Mouse (Mus musculus) embryonic facial prominence, embryonic 14.5 days (tissue): ENCODE measurements around the gene Foxn2. TPM values are rescaled to one million over a fixed set of nuclear protein-coding genes. Genes with fewer than 3 reads are reported as not detected.
A peak's percentile ranks its signal among the peaks of the same experiment; 100 is the strongest.

ENCODE experiments used
- ATAC-seq: fragments of 200-750 bp; cut with Nextera tagmentation; 2 replicates; pipeline ENCODE4 v1.8.0; 2017; ENCODE audit warnings: low read depth, moderate number of reproducible peaks, moderate TSS enrichment
- DNase-seq: peaks from one replicate; pipeline ENCODE4 v3.0.0-alpha.2; 2015; ENCODE audit warnings: low spot score
- H3K27ac ChIP-seq: fragments of 300-500 bp; sonication (generic); replicated peaks from 2 replicates; pipeline ENCODE4 v1.5.1; 2014; ENCODE audit warnings: low read depth, mild to moderate bottlenecking, low read length, moderate library complexity
- H3K27me3 ChIP-seq: fragments of 300-500 bp; sonication (generic); replicated peaks from 2 replicates; pipeline ENCODE4 v1.6.1; 2014; ENCODE audit warnings: low read length; ENCODE audit not compliant: control insufficient read depth, insufficient read depth
- H3K36me3 ChIP-seq: fragments of 300-500 bp; sonication (generic); 2 replicates; pipeline ENCODE4 v1.6.1; 2014; ENCODE audit warnings: low read length, mixed read lengths; ENCODE audit not compliant: control insufficient read depth, insufficient read depth
- H3K4me1 ChIP-seq: fragments of 300-500 bp; sonication (generic); 2 replicates; pipeline ENCODE4 v1.6.1; 2014; ENCODE audit warnings: antibody characterized with exemption, low read length; ENCODE audit not compliant: control insufficient read depth, insufficient read depth
- H3K4me2 ChIP-seq: fragments of 300-500 bp; sonication (generic); 2 replicates; pipeline ENCODE4 v1.6.1; 2014; ENCODE audit warnings: low read depth, mild to moderate bottlenecking, low read length, moderate library complexity, mixed read lengths
- H3K4me3 ChIP-seq: fragments of 300-500 bp; sonication (generic); 2 replicates; pipeline ENCODE4 v1.5.1; 2014; ENCODE audit warnings: low read depth, mild to moderate bottlenecking, low read length
- H3K9ac ChIP-seq: fragments of 300-500 bp; sonication (generic); 2 replicates; pipeline ENCODE4 v1.6.1; 2014; ENCODE audit warnings: low read depth, mild to moderate bottlenecking, low read length, moderate library complexity, mixed read lengths
- H3K9me3 ChIP-seq: fragments of 300-500 bp; sonication (generic); 2 replicates; pipeline ENCODE4 v1.6.1; 2016; ENCODE audit warnings: low read length; ENCODE audit not compliant: control insufficient read depth
- WGBS: fragments of 180-500 bp; shearing (Covaris S2); extraction: QIAGEN DNeasy Blood & Tissue Kit; methylation state at CpG from one replicate; pipeline ENCODE4 v1.1.7; 2014; 5-methylcytosine and 5-hydroxymethylcytosine counted together
- polyA plus RNA-seq: library from polyadenylated mRNA; unstranded; fragments of >200 nt; fragmentation: Nextera tagmentation; extraction: Ambion mirVana; gene quantifications from 2 replicates; pipeline ENCODE4 v1.2.1, GENCODE M21; 2014

Gene Foxn2
- polyA plus RNA-seq, 1 experiment from 2014 or later = 13.9 TPM

DNA sequence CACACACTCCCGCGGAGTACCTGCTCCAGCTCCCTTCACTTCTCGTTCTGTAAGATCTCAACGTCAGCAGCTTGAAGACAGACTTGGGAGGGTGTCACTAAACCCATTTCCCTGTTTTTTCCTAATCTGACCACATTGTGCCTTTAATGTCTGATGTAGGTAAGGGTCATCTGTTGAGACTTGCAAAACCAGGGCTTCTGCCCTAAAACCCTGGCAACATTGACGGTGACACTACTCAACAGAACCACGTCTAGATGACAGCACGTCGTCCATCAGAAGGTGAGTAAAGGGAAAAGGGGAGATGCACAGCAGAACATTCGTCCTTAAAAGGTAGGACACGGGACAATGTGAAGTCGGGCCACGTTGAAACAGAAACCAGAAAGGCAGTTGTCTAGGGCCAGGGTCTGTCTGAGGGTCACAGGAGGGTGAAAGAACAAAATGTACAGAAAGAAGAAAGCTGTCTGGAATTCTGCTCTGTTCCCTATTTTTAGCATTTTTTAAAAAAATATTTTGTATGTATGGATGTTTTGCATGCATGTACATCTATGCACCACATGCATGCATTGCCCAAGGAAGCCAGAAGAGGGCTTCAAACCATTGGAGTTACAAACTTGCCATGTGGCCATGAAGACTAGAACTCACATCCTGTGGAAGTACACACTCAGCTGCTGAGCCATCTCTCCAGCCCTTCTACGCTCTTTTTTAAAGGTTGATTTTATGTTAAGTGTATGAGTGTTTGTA, 51.0 kb downstream of the Foxn2 start:
- Histone ChIP-seq H3K27ac (no peak overlapping the region), H3K4me1 (0 out of 2 replicates have a peak, but pooled peaks cover 6% of the 10 kb centered on the region), H3K36me3 (0 out of 2 replicates have a peak, but pooled peaks cover 17% of the 10 kb centered on the region), H3K4me2 (no peak overlapping the region), H3K4me3 (no peak overlapping the region), H3K9ac (no peak overlapping the region), H3K9me3 (no peaks in the 10 kb centered on the region), H3K27me3 (no peaks in the 10 kb centered on the region)
- ATAC-seq = no peak
- no peak for DNase-seq
- WGBS = 96% methylated on average over 13 of the region's 13 CpGs

GRCm38 (mm10) chr17:88492107-88492460, 51.6 kb downstream of the Foxn2 start:
- no peak for DNase-seq
- no peaks in the 10 kb centered on the region for H3K27me3 ChIP-seq
- no peak for ATAC-seq
- H3K36me3 ChIP-seq = 0 out of 2 replicates have a peak, but pooled peaks cover 13% of the 10 kb centered on the region
- 0 out of 2 replicates have a peak, but pooled peaks cover 6% of the 10 kb centered on the region for H3K4me1 ChIP-seq
- H3K27ac ChIP-seq = no peak overlapping the region
- no peak overlapping the region for H3K4me2 ChIP-seq
- H3K9ac ChIP-seq = no peak overlapping the region
- 95% methylated on average over 5 of the region's 5 CpGs for WGBS
- H3K4me3 ChIP-seq = no peak overlapping the region
- no peaks in the 10 kb centered on the region for H3K9me3 ChIP-seq

DNA sequence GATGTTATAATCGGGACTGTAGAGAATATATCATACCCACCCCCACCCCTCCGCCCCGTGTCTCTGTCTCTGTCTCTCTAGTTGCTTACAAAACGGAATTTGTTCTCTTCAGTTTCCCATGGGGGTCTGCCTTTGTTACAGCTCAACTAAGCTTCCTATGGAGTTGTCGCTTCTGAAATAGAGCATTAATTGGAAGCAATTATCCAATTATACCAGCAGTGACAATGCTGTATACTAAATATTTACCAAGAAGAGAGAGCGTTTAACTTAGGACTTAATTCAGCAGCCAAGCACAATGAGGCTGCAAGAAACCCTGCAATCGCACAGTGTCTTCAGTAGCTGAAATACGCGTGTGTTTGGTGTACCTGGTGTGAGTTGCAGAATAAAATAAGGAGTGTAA, 53.0 kb downstream of the Foxn2 start:
- ATAC-seq (no peak), DNase-seq (no peak)
- H3K36me3 ChIP-seq = 0 out of 2 replicates have a peak, but pooled peaks cover 13% of the 10 kb centered on the region
- H3K4me3 ChIP-seq = no peak overlapping the region
- H3K27me3 ChIP-seq = no peaks in the 10 kb centered on the region
- H3K9ac ChIP-seq = no peak overlapping the region
- WGBS = 73% methylated on average over 9 of the region's 9 CpGs
- H3K9me3 ChIP-seq = no peaks in the 10 kb centered on the region
- H3K4me2 ChIP-seq = no peak overlapping the region
- 0 out of 2 replicates have a peak, but pooled peaks cover 6% of the 10 kb centered on the region for H3K4me1 ChIP-seq
- H3K27ac ChIP-seq = no peak overlapping the region

DNA sequence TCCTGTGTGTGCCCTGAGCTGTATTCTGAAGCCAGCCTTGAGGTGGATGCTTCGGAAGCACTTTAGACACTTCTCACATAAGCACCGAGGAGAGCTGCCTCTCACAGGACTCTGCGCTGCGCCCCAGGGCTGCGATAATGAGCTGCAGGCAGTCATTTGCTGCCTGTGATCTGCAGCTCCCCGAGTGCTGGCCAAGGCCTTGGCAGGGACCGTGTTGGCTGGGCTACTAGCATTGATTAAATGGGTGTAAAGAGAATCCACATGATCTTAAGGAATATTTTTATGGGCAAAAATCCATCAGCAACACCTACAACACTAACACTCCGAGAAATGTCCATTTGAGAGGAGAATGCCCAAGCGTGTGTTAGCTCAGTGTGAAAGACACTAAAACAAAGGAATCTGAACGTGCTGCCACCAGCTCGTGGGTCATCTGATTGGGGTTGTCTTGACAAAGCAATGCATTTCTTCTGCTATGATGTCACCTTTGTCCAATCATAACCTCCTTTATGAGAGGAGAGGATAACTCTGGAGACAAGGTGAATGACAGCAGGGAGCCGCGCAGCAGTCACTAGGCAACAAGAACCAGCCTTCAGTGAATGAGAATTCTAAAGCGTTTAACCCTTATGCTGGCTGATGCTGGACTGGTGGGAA, 53.7 kb downstream of the Foxn2 start:
- WGBS = 54% methylated on average over 14 of the region's 14 CpGs
- H3K9ac ChIP-seq = no peak overlapping the region
- no peaks in the 10 kb centered on the region for H3K27me3 ChIP-seq
- no peak overlapping the region for H3K27ac ChIP-seq
- ATAC-seq (peak; percentile 76), DNase-seq (peak; percentile 49)
- 0 out of 2 replicates have a peak, but pooled peaks cover 13% of the 10 kb centered on the region for H3K36me3 ChIP-seq
- no peak overlapping the region for H3K4me3 ChIP-seq
- H3K4me2 ChIP-seq = no peak overlapping the region
- 0 out of 2 replicates have a peak, but pooled peaks cover 6% of the 10 kb centered on the region for H3K4me1 ChIP-seq
- no peaks in the 10 kb centered on the region for H3K9me3 ChIP-seq

GRCm38 (mm10) chr17:88494772-88495132, 54.2 kb downstream of the Foxn2 start:
- no peak for ATAC-seq
- WGBS = 84% methylated on average over 10 of the region's 10 CpGs

DNA sequence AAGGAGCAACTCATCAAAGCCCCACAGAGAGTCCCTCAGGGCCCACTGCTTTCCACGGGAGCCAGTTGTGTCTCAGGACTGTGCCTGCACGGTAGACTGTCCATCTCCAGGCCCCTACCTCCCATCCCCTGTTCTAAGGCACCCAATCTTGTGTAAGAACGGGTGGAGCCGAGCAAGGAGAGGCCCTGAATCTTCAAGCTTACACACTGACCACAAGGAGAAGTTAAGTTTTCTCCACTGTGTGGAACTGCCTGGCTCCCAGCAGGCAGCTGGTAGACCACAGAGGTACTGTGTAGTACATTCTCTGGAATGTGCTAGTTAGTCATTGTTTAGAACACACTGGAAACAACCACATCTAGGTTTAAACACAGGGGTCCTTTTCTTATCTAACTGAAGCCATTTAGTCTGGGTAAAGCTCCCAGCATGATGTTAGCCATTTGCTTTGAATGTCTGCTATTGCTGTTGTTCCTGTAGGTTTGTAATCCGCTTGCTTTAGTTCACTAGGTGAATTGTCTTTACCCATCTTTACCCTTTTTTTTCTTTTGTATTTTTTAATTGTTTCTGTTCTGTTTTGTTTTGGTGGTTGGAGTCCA, 57.7 kb downstream of the Foxn2 start:
- H3K27ac ChIP-seq = no peak overlapping the region
- no peaks in the 10 kb centered on the region for H3K9me3 ChIP-seq
- DNase-seq (no peak), ATAC-seq (no peak)
- H3K4me1 ChIP-seq = 0 out of 2 replicates have a peak, but pooled peaks cover 6% of the 10 kb centered on the region
- no peaks in the 10 kb centered on the region for H3K27me3 ChIP-seq
- 84% methylated on average over 5 of the region's 5 CpGs for WGBS
- H3K4me2 ChIP-seq = no peak overlapping the region
- no peak overlapping the region for H3K4me3 ChIP-seq
- H3K9ac ChIP-seq = no peak overlapping the region
- H3K36me3 ChIP-seq = no peaks in the 10 kb centered on the region

More at GRCm38 (mm10) chr17:88494772-88495132, 54.2 kb downstream of the Foxn2 start:
- Histone ChIP-seq H3K4me1 (0 out of 2 replicates have a peak, but pooled peaks cover 6% of the 10 kb centered on the region), H3K27ac (no peak overlapping the region), H3K36me3 (0 out of 2 replicates have a peak, but pooled peaks cover 13% of the 10 kb centered on the region), H3K9me3 (no peaks in the 10 kb centered on the region), H3K4me2 (no peak overlapping the region), H3K4me3 (no peak overlapping the region), H3K9ac (no peak overlapping the region), H3K27me3 (no peaks in the 10 kb centered on the region)
- no peak for DNase-seq

- no peaks in the 10 kb centered on the region; the same call in 1 of the 2 replicates for H3K4me1 ChIP-seq
- WGBS = 91% methylated on average over 13 of the region's 13 CpGs
- no peak overlapping the region for H3K4me2 ChIP-seq
- ATAC-seq (no peak), DNase-seq (no peak)
- H3K36me3 ChIP-seq = no peaks in the 10 kb centered on the region
- H3K27ac ChIP-seq = no peak overlapping the region
- H3K9me3 ChIP-seq = no peaks in the 10 kb centered on the region
- no peak overlapping the region for H3K9ac ChIP-seq
- H3K27me3 ChIP-seq = no peaks in the 10 kb centered on the region
- no peak overlapping the region for H3K4me3 ChIP-seq
Measured at GRCm38 (mm10) chr17:88504056-88504455, 63.5 kb downstream of the Foxn2 start.

- Histone ChIP-seq H3K4me2 (no peak overlapping the region), H3K4me3 (no peak overlapping the region), H3K4me1 (no peaks in the 10 kb centered on the region; the same call in 1 of the 2 replicates), H3K9ac (no peak overlapping the region), H3K27me3 (no peaks in the 10 kb centered on the region), H3K9me3 (no peaks in the 10 kb centered on the region), H3K36me3 (no peaks in the 10 kb centered on the region), H3K27ac (no peak overlapping the region)
- peak; percentile 30 for DNase-seq
- WGBS = 28% methylated on average over 10 of the region's 10 CpGs
- peak; percentile 47; the same call in 1 of the 2 replicates for ATAC-seq
Measured at GRCm38 (mm10) chr17:88505275-88505723, 64.8 kb downstream of the Foxn2 start.
